Mouse (Mus musculus): ENCODE measurements around the gene 1700001P01Rik.

DNA sequence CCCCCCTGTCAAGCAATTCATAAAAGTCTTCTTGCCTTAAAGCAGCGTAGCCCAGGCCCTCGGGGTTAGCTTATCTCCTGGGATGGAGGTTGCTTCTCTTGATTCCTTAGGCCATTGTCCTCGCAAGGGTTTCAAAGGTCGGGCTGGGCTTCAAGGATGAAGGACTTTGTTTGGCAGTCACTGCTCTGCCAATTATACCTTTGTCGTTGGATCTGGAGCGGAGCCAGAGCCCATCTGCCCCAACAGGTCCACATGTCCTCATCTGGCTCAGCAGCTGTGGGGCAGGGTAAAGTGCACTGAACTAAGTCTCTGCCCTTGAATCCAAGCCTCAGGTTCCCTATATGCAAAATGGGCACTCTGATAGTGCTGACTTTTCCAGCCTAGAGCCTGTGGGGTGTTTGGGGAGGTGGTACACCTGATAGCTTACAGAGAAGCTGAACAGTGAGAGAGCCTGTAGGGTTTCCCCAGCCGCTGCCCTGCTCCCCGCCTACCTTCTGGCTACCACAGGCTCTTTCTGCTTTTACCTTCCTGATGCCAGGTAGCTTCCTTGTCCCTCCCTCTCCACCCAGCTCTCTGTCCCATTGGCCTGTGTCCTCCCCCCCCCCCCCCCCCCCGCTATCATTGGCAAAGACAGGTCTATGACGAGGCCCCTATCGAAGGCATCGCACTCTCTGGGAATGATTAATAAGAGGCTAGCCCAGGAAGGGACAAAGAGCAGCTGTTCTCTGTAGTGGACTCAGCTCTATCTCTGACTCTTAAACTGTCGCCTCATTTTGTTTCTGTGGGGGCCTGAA, 36.0 kb upstream of the 1700001P01Rik start:
- TF ChIP-seq CTCF (IDR thresholded peaks at IDR 0.05; ENCODE audit: insufficient read depth, low read length) (no peak), POLR2A (IDR thresholded peaks at IDR 0.05; ENCODE audit: borderline replicate concordance, extremely low read depth, low read depth, low read length) (no peak)
